Mouse (Mus musculus): ENCODE measurements around the gene Ldb3.

GRCm38 (mm10) chr14:34570294-34570693, 18.2 kb downstream of the Ldb3 start:
- TF ChIP-seq GATA1 (IDR thresholded peaks at IDR 0.05; ENCODE audit: low read length) = no peak
- TF ChIP-seq TAL1 (IDR thresholded peaks at IDR 0.05; ENCODE audit: low read length) = no peak

Data from erythroblast, embryonic 14.5 days (primary cell).